Mouse (Mus musculus) embryonic stem cell, embryonic (primary cell): ENCODE measurements around the gene Cpb1.

Experiments used
- CTCF ChIA-PET, 4 experiments: fragments of 300-600 bp in 2 of 4; fragments of 350-600 bp in 2 of 4; sonication (Branson Sonifier 250); formaldehyde crosslinking; loops; one replicate each; lab custom pipeline; 2022; ENCODE audit warnings: inconsistent platforms in 2 of 4; lab: Charles Lee
- POLR2A ChIA-PET, 4 experiments: fragments of 300-600 bp in 2 of 4; fragments of 350-600 bp in 2 of 4; sonication (Branson Sonifier 250); formaldehyde crosslinking; loops; one replicate each; lab custom pipeline; 2022; ENCODE audit warnings: antibody characterized with exemption in 4 of 4, inconsistent platforms in 1 of 4; lab: Charles Lee

Gene Cpb1

DNA sequence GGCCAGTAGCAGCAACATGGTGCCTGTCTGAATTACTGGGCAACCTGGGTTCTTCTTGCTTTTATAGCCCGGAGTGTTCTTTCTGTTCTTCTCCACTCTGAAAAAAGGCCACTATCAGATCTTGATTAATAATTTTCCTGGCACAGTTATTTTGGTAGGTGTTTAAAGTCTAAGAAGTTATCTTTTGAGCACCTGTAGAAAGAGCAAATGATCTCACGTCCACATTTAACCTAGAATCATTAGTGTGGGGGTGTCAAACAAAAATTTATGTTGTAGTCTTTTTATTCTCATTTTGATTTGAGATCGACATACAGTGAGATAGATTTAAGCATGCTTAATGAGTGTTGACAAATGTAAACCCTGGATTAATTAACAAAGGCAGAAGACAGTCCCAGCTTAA is at the start of gene Cpb1:
Gene Cpb1 (minus strand): TSS at position 101 of the 400 bp plus-strand sequence.
- CTCF ChIA-PET: interaction anchor here in 1 of 4 experiments (0.6 kb wide), 1 partner anchor 368 kb away, joined by 6 read pairs; no protein-coding TSS in a partner anchor

DNA sequence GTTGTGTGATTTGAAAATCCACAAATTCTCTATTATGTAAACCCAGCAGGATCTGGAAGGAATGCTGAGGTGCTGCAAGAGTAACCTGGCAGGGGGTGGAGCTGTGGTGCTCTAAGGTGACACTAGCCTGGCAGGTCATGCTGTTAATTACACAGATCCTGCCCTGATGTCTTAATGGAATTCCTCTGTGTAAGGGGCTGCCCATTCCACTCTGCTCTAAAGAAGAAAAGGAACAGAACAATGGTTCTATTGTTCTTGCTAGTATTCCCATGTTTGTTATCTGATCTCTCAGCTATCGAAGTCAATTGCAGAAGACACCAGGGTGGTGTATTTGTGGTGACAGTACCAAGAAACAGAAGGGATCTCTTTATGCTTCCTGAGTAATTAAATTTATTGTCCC is 41.7 kb upstream of the Cpb1 start:
- ChIA-PET POLR2A (no interaction called here), CTCF (interaction anchor here in 1 of 4 experiments (0.6 kb wide), 1 partner anchor 145 kb away, joined by 3 read pairs; no protein-coding TSS in a partner anchor)

More for the DNA sequence above, at the start of gene Cpb1:
- POLR2A ChIA-PET: no interaction called here

DNA sequence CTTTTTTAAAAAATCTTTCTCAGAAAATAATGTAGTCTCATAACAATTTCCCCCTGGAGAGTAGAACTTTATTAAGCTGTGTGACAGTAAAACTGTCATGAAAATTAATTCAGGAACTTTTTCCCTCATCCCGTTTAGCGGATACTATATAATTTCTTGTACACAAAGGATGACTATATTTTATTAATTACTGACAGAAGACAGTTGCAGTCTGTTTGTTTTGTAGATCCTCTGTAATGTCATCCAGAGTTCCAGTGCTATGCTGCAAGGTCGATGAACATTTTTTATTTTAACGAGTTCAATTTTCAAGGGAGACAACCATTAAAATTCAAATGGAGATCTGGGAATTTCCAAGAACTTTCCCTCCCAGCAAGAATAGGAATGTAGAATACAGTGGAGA is 33.6 kb upstream of the Cpb1 start:
- ChIA-PET CTCF (no interaction called here), POLR2A (no interaction called here)

DNA sequence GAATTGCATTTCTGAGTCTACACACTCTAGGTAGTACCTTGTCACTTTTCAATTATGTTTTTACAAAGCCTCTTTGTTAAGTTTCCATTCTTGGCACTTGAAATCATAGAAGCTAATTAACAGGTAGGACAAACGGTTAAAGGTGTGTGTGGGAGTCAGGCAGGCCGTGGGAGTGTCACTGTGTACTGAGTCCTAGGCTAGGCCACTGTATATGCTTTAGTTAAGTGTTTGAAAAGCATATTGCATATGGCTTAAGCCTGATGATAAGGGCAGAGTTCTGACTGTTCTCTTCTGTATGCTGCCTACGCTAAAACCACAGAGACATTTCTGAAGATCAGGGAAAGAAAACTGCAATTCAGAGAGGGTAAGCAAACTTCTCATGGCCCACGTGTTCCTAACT is 31.7 kb upstream of the Cpb1 start:
- CTCF ChIA-PET: no interaction called here
- POLR2A ChIA-PET: no interaction called here

DNA sequence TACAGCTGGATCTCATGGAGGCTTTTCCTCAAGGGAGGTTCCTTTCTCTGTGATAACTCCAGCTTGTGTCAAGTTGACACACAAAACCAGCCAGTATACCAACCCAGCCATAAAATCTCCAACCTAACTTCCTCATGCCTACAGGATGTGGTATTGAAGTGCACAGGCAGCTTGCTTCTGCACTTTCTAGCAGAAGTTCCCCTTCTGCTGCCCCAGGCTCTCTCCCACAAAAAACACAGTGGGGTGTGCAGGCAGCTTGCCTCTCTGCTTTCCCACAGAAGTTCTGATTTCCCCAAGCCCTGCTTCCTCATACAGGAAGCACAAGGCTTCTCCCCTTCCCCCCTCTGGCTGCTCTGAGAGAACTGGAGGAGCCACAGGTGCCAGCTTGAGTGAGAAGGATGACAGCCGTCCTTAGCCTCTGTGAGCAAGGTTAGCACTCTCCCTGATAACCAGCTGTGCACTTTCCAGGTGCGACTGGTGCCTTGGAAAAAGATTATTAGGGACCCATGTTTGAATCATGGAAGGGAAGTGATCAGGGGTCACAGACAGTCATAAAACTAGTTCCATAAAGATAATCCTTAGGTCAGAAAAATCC is 29.3 kb upstream of the Cpb1 start:
- CTCF ChIA-PET: no interaction called here
- POLR2A ChIA-PET: no interaction called here

DNA sequence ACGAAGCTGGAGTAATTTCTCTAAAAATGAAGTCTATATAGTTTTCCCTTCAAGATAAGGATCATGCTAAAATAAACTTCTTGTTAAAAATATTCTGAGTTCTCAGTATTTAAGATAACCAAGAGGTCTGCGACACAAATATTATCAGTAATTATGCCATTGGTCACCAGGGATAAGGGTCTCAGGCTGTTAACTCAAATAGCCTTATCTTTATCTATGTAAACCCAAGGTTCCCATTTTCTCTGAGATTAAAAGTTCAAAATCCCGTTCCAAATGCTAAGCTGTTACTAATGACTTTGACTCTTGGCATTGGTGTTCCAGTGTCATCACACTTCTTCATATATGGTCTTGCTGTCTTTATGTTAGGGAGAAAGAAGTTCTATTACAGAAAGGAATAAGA is 20.0 kb upstream of the Cpb1 start:
- ChIA-PET POLR2A (no interaction called here), CTCF (no interaction called here)

DNA sequence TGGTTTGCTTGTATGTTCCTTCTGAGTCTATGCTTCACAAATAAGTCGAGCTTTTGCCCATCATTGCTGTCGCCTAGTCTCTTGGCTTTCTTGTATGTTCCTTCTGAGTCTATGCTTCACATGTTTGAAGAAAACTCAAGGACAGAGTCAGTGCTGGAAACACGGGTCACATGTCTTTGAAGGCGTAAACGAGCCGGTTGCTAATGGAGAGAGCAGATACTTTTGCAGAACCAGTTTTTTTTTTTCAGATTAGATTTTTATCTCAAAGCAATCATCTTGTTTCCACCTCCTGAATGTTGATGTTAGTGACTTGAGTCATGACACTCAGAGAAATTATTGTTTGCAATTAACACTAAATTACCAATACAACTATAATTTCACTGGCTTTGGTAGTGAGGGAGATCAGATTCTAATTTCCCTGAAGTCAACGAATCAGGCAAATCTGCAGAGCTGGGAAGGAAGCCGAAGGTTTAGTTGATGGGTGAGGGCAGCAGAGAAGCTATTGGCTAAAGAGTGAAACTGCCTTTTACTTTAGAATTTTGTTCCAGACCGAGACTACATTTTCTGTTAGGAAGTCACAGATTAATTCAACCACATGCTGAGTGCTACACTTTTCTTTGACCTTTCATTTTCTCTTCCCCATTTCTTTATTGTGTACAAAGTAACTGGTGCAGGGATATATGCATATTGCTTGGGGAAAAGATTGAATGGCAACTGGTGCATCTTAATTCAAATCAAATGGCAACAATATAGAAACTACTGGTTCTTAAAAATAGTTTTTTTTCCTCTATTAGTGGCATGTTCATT is 19.2 kb upstream of the Cpb1 start:
- ChIA-PET POLR2A (no interaction called here), CTCF (no interaction called here)

DNA sequence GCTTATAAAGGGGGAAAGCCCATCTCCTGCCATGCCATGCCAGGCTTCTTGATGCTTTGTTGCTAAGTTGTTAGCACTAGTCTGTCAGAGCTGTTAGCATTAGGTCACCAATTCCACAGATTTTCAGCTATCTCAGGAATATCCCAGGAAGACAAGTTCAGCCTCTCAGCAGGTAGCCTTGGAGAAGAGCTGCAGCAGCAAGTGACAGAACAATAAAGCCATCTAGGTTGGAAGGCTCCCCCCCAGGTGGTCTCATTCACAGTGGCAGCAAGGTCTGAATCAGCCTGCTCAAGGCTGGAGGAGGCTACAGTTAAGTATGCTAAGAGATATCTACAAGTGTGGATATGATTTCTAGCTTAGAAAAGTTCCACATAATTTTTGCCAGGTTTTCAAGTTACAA is 15.8 kb upstream of the Cpb1 start:
- CTCF ChIA-PET: no interaction called here
- POLR2A ChIA-PET: no interaction called here

DNA sequence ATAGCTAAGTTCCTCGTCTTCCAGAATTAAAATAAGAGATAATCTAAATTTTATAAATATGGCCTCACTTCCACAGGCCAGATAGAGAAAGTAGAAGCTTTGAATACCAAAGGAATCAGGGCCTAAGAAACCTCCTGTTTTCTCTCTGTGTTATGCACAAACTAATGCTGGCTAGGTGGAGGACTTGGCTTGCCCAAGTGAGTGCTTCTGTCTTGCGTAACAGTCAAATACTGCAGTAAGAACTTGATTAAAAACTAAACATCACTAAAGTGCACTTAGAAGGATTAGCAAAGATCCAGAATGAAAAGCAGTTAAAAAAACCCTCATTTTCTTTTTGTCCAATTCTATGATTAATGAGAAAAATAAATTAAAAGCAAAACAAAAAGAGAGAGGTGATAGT is 13.2 kb upstream of the Cpb1 start:
- ChIA-PET CTCF (no interaction called here), POLR2A (no interaction called here)

DNA sequence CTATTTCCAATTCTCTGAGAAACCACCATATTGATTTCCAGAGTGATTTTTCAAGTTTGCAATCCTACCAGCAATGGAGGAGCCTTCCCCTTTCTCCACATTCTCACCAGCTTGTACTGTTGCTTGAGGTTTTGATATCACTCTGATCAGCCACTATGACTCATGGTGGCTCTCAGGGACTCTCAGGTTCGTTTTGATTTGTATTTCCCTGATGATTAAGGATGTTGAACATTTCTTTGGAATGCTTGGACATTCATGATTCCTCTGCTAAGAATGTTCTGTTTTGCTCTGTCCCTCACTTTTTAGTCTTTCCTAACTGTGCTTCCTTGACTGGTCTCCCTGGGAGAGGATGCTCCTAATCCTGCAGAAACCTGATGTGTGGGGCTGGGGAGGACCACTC is 6.3 kb upstream of the Cpb1 start:
- POLR2A ChIA-PET: no interaction called here
- CTCF ChIA-PET: no interaction called here

DNA sequence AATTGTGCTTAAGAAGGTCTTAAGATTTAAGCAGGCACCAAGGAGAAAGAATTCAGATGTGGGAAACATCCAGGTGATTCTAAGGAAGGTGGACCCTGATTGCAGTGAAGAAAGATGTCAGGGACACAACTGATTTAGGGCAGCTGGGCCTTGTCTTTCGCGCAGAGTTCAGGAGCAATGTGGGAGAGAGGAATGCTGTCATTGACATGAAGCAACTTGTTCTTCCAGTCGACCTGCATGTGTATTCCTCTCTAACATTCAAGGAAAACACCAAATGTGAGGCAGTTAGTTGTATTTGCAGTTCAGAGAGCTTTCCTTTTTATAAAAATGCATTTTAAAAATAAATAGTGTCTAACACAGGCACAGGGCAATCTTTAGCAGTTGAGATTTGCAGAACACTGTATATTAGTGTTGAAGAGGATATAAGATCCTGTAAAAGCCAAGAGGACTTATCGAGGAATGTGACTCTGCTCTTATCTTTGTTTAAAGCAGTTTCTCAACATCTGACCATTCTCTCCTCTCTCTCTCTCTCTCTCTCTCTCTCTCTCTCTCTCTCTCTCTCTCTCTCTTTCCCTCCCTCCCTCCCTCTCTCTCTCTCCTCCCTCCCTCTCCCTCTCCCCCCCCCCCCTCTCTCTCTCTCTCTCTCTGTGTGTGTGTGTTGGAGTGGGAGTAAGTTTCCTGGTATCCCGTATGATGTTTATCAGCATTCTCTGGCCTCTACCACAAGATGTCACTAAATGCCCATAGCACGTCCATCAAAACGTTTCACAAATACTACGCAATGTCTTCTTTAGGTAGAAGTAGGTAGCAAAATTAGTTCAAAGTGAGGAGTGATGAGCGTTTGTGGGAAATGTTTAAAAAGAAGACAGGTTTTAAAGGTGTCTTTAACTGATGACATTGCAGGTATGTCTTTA is 20.7 kb downstream of the Cpb1 start:
- ChIA-PET CTCF (no interaction called here), POLR2A (no interaction called here)

DNA sequence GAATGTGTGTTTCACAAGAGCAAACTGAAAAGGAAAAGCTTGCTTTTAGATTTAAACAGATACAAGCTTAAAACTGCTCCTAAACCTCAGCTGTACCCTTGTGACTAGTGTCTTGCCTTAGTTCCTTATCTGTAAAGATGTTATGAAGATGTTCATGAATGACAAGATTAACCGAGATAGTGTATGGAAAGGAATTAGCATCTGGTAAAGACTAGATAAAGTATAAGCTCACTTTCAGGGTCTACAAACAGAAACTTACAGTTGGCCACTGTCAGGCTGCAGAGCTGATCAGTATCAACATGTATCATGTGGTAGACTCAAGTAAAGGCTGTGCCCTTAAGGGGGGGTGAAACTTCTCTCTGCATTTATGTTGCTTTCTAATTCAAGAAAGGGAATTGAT is 31.6 kb downstream of the Cpb1 start:
- ChIA-PET POLR2A (no interaction called here), CTCF (no interaction called here)

DNA sequence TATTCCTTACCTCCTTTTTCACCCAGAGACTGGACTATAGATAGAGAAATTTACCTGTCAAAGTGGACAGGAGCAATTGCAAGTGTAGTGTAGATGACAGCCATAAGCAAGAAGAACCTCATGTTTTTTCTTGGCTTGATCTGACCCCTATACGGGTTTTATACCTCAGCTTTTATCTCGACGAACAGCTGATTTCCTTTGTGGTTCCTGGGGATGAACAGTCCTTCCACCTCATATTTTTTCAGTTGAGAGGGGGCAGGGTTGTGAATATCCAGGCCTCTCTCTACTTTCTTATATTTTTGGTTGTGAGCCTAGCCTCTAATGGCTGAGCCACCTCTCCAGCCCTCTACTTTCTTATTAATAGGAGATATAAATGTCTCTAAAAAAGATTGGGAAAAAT is 33.5 kb downstream of the Cpb1 start, which contains the start of gene Cpa3:
Gene Cpa3 (minus strand): TSS at position 132 of the 400 bp plus-strand sequence.
- ChIA-PET CTCF (no interaction called here), POLR2A (no interaction called here)

DNA sequence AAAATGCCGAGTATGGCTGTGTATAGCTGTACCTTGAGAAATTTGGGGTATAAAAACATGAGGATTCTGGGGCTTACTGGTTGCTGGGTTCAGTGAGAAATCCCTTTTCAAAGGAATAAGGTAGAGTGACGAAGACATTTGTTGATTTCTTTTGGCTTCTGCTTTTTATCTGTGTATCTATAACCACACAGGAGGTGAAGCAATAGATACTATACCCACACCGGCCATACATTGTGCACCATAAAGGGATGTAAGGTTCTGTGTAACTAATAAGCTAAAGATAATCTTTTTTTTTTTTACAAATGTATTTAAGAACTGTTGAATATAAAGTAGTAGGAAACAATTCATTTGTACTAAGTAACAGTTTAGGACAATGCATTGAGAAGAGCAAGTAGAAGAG is 35.8 kb downstream of the Cpb1 start:
- ChIA-PET POLR2A (no interaction called here), CTCF (no interaction called here)

DNA sequence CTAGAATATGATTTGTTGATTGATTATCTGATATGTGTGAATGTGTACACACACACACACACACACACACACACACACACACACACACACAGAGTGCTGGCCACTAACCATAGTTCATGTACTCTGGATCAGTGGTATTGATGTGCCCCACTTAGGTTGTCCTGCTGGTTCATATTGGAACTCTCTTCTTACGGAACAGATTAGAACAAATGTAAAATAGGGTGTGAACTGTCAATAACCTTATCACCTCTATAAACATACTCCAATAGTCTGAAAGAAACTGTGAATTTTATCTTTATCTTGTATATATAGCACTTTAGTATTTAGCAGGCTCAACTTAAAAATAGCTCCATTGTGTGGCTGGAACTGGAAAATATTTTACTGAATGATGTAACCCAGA is 38.6 kb downstream of the Cpb1 start:
- ChIA-PET POLR2A (interaction anchor here in 1 of 4 experiments (0.7 kb wide), 1 partner anchor 293 kb away, joined by 3 read pairs; no protein-coding TSS in a partner anchor), CTCF (no interaction called here)

DNA sequence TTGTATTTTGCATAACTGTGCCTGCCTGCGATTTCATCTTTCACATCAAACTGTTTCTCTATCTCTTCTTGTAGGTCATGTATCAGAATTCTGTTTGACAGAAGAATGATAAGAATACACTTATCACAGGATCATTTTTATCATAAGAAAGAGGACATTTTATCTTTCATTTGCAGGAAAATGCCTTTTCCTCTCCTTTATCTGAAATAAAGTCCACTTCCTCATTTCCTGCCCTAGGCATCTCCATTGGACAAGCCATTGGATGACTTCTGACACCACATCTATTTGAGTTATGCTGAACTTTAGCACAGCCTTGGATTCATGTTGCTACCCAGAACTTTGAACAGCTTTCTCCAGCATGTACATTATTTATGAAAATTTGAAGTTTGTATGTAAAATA is 46.5 kb downstream of the Cpb1 start:
- CTCF ChIA-PET: no interaction called here
- POLR2A ChIA-PET: no interaction called here

DNA sequence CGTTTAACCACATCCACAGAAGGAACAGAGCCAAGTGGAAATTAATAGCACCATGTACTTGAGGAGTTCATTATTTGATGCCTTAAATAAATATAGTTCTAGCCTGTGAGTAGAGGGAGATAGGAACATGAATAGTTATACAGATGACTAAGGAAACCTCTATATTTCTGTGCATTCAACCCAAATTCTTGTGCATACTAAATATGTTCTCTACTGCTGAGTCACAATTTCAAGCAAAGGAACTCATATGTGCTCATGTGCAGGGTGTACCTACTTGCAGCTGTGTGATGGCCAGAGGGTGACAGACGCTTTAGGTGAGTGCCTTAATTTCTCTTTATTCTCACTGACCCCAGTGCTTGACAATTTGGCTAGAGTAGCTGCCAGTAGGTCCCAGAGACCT is 50.1 kb downstream of the Cpb1 start:
- POLR2A ChIA-PET: no interaction called here
- CTCF ChIA-PET: interaction anchor here in 2 of 4 experiments (0.6 to 0.7 kb wide), 2 partner anchors 9 to 920 kb away, joined by 3 read pairs; no protein-coding TSS in a partner anchor

DNA sequence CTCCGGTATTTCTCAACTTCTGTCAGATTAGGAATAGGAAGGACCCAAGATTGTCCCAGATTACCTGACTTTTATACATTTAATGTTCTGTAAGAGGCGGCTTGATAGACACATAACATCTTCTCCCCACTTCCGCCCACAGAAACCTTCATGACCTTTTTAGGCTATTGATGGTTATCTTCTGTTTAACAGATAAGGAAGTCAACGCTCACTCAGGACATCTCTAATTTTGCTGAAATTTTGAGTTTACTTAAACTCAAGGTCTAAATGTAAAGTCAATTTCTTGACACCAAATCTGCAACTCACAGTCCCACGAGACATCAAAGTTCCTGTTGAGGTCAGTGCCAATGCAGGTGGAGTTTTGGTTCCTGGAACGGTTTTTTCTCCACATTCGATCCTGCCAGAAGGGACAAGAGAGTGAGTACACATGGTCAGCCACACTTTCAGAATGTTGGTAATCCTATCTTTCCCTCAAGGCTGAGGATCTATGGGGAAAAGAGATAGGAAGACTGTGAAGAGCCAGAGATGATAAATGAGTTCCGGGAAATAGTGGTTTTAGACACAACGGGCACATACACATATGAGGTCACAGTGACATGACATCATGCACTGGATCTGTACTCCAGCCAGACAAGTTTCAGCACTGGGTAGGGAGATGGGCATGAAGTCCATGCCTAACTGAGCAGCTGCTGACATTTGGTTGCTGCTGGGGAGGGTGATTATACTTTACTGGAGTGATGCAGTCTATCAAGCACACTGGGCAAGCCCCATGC is 52.4 kb downstream of the Cpb1 start:
- CTCF ChIA-PET: no interaction called here
- POLR2A ChIA-PET: interaction anchor here in 2 of 4 experiments (0.6 to 1.2 kb wide), 2 partner anchors 106 to 312 kb away, joined by 3 to 4 read pairs; no protein-coding TSS in a partner anchor

DNA sequence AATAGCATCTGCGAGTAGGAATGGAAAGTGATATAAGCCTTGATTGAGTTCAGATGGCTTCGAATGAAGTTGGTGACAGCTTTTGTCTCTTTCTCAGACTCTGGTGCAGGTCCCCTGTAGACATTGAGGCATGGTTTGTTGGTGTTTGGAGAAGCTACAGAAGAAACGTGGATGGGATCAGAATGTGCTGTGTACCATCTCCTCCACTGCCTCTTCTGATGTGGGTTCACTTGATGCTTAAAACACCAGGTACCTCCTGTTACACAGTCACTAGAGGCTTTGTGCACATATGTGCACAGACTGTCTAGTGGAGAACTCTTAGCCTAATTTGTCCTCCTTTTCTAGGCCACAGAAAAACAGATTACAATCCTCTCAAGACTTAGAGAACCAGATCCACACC is 53.4 kb downstream of the Cpb1 start:
- POLR2A ChIA-PET: no interaction called here
- CTCF ChIA-PET: no interaction called here
